Mouse (Mus musculus) CH12.LX (cell line): Measurements from ENCODE around the gene C130074G19Rik. TPM values are rescaled to one million over a fixed set of nuclear protein-coding genes. Genes with fewer than 3 reads are reported as not detected.
A peak's percentile ranks its signal among the peaks of the same experiment; 100 is the strongest.

Experiments
- DNase-seq: peaks from one replicate; pipeline ENCODE4 v3.0.0-alpha.2; 2013; ENCODE audit errors: extremely low read depth
- H3K27ac ChIP-seq: 2 replicates; pipeline ENCODE4 v1.5.1; 2012; ENCODE audit warnings: low read depth, mild to moderate bottlenecking, control low read depth, moderate library complexity; ENCODE audit not compliant: insufficient read depth
- H3K27me3 ChIP-seq: replicated peaks from 2 replicates; pipeline ENCODE3; 2012; ENCODE audit warnings: inconsistent platforms
- H3K36me3 ChIP-seq, 2 experiments: replicated peaks in 1 of 2; 2 replicates each; pipeline versions ENCODE3 to v1.6.1; 2012; ENCODE audit warnings: inconsistent platforms in 1 of 2, low read length in 1 of 2, mild to moderate bottlenecking in 1 of 2, mixed read lengths in 1 of 2, moderate library complexity in 1 of 2; ENCODE audit not compliant: control insufficient read depth in 1 of 2, insufficient read depth in 1 of 2
- H3K4me1 ChIP-seq, 2 experiments: 2 replicates each; pipeline ENCODE4 v1.6.1; 2012; ENCODE audit warnings: inconsistent platforms in 1 of 2, moderate library complexity in 1 of 2; ENCODE audit not compliant: insufficient read depth in 2 of 2, control insufficient read depth in 1 of 2
- H3K4me2 ChIP-seq: 2 replicates; pipeline ENCODE4 v1.6.1; 2012; ENCODE audit warnings: low read depth, mild to moderate bottlenecking, control low read depth; ENCODE audit not compliant: poor library complexity, insufficient read depth, severe bottlenecking
- H3K4me3 ChIP-seq, 3 experiments: fragments of 150-350 bp in 1 of 3; sonication (generic) in 1 of 3; replicated peaks in 1 of 3; 2 replicates each; pipeline versions ENCODE3 to v1.5.1; 2011 to 2012; ENCODE audit warnings: low read depth in 2 of 3, low read length in 2 of 3, mild to moderate bottlenecking in 2 of 3, moderate library complexity in 2 of 3, control low read depth in 1 of 3, improper control_type of control experiment in 1 of 3, inconsistent platforms in 1 of 3, mixed read lengths in 1 of 3; ENCODE audit not compliant: poor library complexity in 1 of 3
- H3K79me2 ChIP-seq: replicated peaks from 2 replicates; pipeline ENCODE4 v1.6.1; 2012; ENCODE audit warnings: mild to moderate bottlenecking, moderate library complexity; ENCODE audit not compliant: control insufficient read depth, poor library complexity, insufficient read depth, severe bottlenecking; ENCODE audit errors: extremely low read depth
- H3K9ac ChIP-seq: 2 replicates; pipeline ENCODE4 v1.6.1; 2012; ENCODE audit warnings: low read depth, mild to moderate bottlenecking, control low read depth, moderate library complexity; ENCODE audit not compliant: insufficient read depth
- H3K9me3 ChIP-seq: replicated peaks from 2 replicates; pipeline ENCODE3; 2012; ENCODE audit warnings: low read length, inconsistent platforms, mixed read lengths
- CHD2 ChIP-seq: IDR thresholded peaks from 2 replicates; pipeline ENCODE4 v1.6.1; 2011; ENCODE audit warnings: low read length, improper control_type of control experiment
- CTCF ChIP-seq, 2 experiments: IDR thresholded peaks in 1 of 2; conservative IDR thresholded peaks in 1 of 2; 2 replicates each; pipeline ENCODE4 v1.5.1; 2011 to 2012; ENCODE audit warnings: low read depth in 2 of 2, low read length in 2 of 2, improper control_type of control experiment in 1 of 2, inconsistent platforms in 1 of 2, mild to moderate bottlenecking in 1 of 2, moderate library complexity in 1 of 2
- EP300 ChIP-seq: IDR thresholded peaks from 2 replicates; pipeline ENCODE4 v1.6.1; 2011; ENCODE audit warnings: low read length, improper control_type of control experiment
- JUN ChIP-seq: IDR thresholded peaks from 2 replicates; pipeline ENCODE4 v1.6.1; 2011; ENCODE audit warnings: low read depth, mild to moderate bottlenecking, low read length, improper control_type of control experiment, moderate library complexity; ENCODE audit not compliant: insufficient read depth
- MAFK ChIP-seq: IDR thresholded peaks from 2 replicates; pipeline ENCODE4 v1.6.1; 2011; ENCODE audit warnings: low read length, improper control_type of control experiment; ENCODE audit not compliant: insufficient replicate concordance
- MAZ ChIP-seq: IDR thresholded peaks from 2 replicates; pipeline ENCODE4 v1.6.1; 2012; ENCODE audit warnings: low read depth, mild to moderate bottlenecking, inconsistent platforms, low read length, improper control_type of control experiment, moderate library complexity
- PAX5 ChIP-seq: IDR thresholded peaks from 2 replicates; pipeline ENCODE4 v1.6.1; 2012; ENCODE audit warnings: low read length, inconsistent platforms, mixed read lengths
- POLR2AphosphoS2 ChIP-seq: IDR thresholded peaks from 2 replicates; pipeline ENCODE4 v1.6.1; 2011; ENCODE audit warnings: low read depth, low read length, improper control_type of control experiment
- RAD21 ChIP-seq: IDR thresholded peaks from 2 replicates; pipeline ENCODE4 v1.6.1; 2011; ENCODE audit warnings: low read depth, mild to moderate bottlenecking, low read length, improper control_type of control experiment, moderate library complexity
- SMC3 ChIP-seq: IDR thresholded peaks from 2 replicates; pipeline ENCODE4 v1.6.1; 2011; ENCODE audit warnings: low read depth, low read length, improper control_type of control experiment
- TCF12 ChIP-seq: IDR thresholded peaks from 2 replicates; pipeline ENCODE4 v1.6.1; 2014; ENCODE audit warnings: low read depth, mild to moderate bottlenecking, inconsistent platforms, low read length, improper control_type of control experiment
- UBTF ChIP-seq: IDR thresholded peaks from 2 replicates; pipeline ENCODE4 v1.6.1; 2012; ENCODE audit warnings: low read depth, mild to moderate bottlenecking, inconsistent platforms, low read length, improper control_type of control experiment, moderate library complexity
- dilution Hi-C: fragments of 300-500 bp; cut with MboI; formaldehyde crosslinking; loops from 2 replicates; pipeline ENCODE4 v1.14.3; 2020; ENCODE audit warnings: low sequenced_read_pairs; ENCODE audit not compliant: extremely low pct_unique_long_range_greater_than_20kb, extremely low pct_ligation_motif_present
- in situ Hi-C: fragments of 300-500 bp; cut with MboI; formaldehyde crosslinking; loops from 3 replicates; pipeline ENCODE4 v1.14.3; 2019; ENCODE audit warnings: low sequenced_read_pairs, low pct_ligation_motif_present, low pct_unique_long_range_greater_than_20kb, mixed read lengths
- polyA plus RNA-seq: library from polyadenylated mRNA; unstranded; fragments of >175 nt; gene quantifications from 2 replicates; pipeline ENCODE4 v1.2.1, GENCODE M21; 2012; ENCODE audit warnings: low read depth; ENCODE audit not compliant: insufficient read length
- total RNA-seq, 2 experiments: library from RNA; depleted of rRNA; stranded (reverse); fragments of 300-350 nt in 1 of 2; fragments of >200 nt in 1 of 2; gene quantifications; 2 replicates each; pipeline ENCODE4 v1.2.3; 2012 to 2014

Gene C130074G19Rik
- total and polyA plus RNA-seq, 3 experiments, result not detected

DNA sequence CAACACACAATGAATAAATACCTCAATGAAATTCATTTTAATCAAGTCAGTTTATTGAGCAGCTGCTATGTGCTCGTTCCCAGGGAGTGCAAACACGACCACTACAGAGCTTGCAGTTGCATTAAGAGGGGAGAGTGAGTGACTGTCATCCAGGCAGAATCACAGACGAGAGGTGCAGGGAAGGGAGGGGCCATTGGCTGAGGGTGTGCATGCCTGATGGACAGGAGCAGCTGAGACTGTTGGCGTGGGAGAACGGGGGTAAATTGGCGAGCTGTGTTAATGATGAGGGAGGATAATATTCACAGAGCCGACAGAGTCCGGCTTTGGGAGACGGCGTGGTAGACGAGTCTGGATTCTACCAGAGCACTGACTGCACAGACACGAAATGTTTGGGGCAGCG lies 39.8 kb upstream of the C130074G19Rik start:
- no peaks in the 10 kb centered on the region for H3K9me3 ChIP-seq
- DNase-seq, result no peak
- dilution Hi-C loops, result no loop called here
- no peaks in the 10 kb centered on the region for H3K36me3 ChIP-seq
- 0 out of 4 replicates have a peak, but pooled peaks cover 0 to 3% of the 10 kb centered on the region in 2 experiments for H3K4me1 ChIP-seq
- H3K4me3 ChIP-seq, result no peak overlapping the region
- no peak overlapping the region for H3K4me2 ChIP-seq
- no peak overlapping the region for H3K9ac ChIP-seq
- H3K27me3 ChIP-seq, result no peaks in the 10 kb centered on the region
- in situ Hi-C loops, result no loop called here
- no peaks in the 10 kb centered on the region for H3K79me2 ChIP-seq
- no peak overlapping the region for H3K27ac ChIP-seq
- TF ChIP-seq JUN (no peak), TCF12 (no peak), CHD2 (no peak), MAFK (no peak)

DNA sequence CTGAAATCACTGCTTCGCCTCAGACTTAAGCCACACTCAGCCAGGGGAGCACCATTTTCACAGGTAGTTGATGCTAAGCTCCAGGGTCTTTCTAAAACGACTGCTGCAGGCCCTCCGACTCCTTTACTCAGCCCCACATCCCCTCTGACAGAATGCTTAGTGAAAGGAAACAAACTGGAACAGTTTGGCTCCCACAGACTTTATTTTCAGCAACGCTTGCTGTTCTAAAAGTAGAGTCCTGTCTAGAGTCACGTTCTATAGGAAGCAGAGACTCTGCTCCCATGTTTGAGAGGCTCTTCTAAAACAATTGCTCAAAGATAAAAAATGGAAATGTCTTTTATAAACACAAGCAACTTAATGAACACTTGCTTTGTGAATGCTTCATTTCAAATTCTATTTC lies 37.0 kb upstream of the C130074G19Rik start:
- H3K4me1 ChIP-seq, result no peaks in the 10 kb centered on the region
- in situ Hi-C loops (no loop called here), dilution Hi-C loops (no loop called here)
- no peaks in the 10 kb centered on the region for H3K79me2 ChIP-seq
- H3K27me3 ChIP-seq, result no peaks in the 10 kb centered on the region
- H3K36me3 ChIP-seq, result no peaks in the 10 kb centered on the region
- H3K4me3 ChIP-seq, result no peak overlapping the region
- TF ChIP-seq PAX5, result no peak
- TF ChIP-seq EP300, result no peak
- TF ChIP-seq POLR2AphosphoS2, result no peak
- no peak for TF ChIP-seq MAZ
- TF ChIP-seq UBTF, result no peak
- no peak overlapping the region for H3K9ac ChIP-seq
- H3K9me3 ChIP-seq, result no peaks in the 10 kb centered on the region
- no peak overlapping the region for H3K27ac ChIP-seq
- no peak for DNase-seq
- no peak overlapping the region for H3K4me2 ChIP-seq

DNA sequence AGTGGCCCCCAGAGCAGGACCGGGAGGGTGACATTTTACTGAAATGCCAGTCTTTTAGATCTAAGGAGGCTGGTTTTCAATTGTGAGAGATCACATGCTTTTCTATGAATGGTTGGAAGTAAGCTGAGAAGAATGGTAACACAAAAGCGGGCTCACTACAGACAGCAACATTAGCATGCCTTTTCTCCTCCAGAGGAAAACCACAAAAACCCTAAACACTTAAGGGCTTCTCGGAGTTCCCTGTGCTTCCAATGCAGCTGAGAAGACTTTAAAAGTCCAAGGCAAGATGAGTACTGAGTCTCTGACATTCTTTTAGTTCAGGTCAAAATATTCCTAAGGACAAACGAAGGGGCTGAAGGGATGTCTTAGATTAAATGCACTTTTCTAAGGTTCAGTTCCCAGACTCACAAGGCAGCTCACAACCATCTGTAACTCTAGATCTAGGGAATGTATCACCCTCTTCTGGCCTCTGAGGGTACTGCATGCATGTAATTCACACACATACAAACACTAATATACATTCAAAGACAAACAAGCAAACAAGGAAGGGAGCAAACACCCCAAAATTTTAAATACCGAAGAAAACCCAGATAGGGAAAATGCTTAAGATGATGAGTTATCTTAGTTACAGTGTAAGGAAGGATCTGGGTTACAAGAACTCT lies 35.3 kb upstream of the C130074G19Rik start:
- DNase-seq, result peak; percentile 25
- Histone ChIP-seq H3K36me3 (no peaks in the 10 kb centered on the region), H3K4me3 (no peak overlapping the region), H3K9ac (no peak overlapping the region), H3K79me2 (no peaks in the 10 kb centered on the region), H3K4me1 (no peaks in the 10 kb centered on the region), H3K4me2 (no peak overlapping the region), H3K27me3 (no peaks in the 10 kb centered on the region), H3K27ac (no peak overlapping the region), H3K9me3 (no peaks in the 10 kb centered on the region)
- TF ChIP-seq SMC3 (peak; percentile 51), RAD21 (peak; percentile 45), EP300 (no peak), CTCF (conservative IDR thresholded peaks at IDR 0.05 in 1 of 2, IDR thresholded peaks at IDR 0.05 in 1 of 2; ENCODE audit: low read depth in 2 of 2, low read length in 2 of 2) (peak; percentile 64 to 68)
- in situ Hi-C loops (no loop called here), dilution Hi-C loops (no loop called here)
